In the genomic region with DNA sequence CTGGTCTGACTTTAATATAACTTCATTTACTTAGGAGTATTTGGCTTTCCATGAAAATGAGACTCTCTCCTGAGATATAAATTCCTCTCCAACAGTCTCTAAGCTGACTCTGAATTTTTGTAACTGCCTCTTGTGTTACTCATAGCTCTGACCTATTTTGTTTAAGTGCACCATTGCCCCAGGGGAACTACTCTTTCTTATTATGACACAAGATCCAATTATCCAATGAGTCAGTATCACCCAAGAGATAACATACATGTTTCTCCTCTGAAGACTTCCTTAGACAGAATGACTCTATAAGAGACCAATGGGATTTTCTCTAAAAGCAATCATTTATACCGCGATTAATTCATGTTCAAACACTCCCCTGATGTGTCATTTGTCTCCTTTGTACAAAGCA, we compare ENCODE assay signal across 20 mouse cellular contexts.
"Had no signal": no experiment of that assay in that cellular context is flagged by ENCODE, and none has a peak within 500 bp of the region (broad histone marks: within the 10 kb centered on the region; RNA-seq: fewer than 3 reads in every experiment).

No protein-coding gene starts in this region.

- DNase-seq: kidney, postnatal 25 days; layer of hippocampus, adult 9-11 months; layer of hippocampus, postnatal 36 days; left cerebral cortex, postnatal 4 days; liver, postnatal 0 days; lung, embryonic 14.5 days; thymus, postnatal 25 days had no signal

- H3K4me2 ChIP-seq: limb, embryonic 12.5 days; limb, embryonic 15.5 days; liver, embryonic 11.5 days; lung, embryonic 14.5 days; midbrain, embryonic 12.5 days; midbrain, embryonic 15.5 days; neural tube, embryonic 12.5 days; neural tube, embryonic 15.5 days had no signal

- ATAC-seq: liver, postnatal 0 days; lung, postnatal 0 days; midbrain, embryonic 15.5 days had no signal

- H3K27ac ChIP-seq: kidney, postnatal 0 days; layer of hippocampus, adult 2 months; limb, embryonic 12.5 days; limb, embryonic 15.5 days; liver, embryonic 14.5 days; macrophage; midbrain, embryonic 12.5 days; midbrain, embryonic 15.5 days; neural tube, embryonic 12.5 days; neural tube, embryonic 15.5 days; stomach, postnatal 0 days had no signal

- H3K4me1 ChIP-seq: limb, embryonic 15.5 days; midbrain, embryonic 12.5 days; midbrain, embryonic 15.5 days; neural tube, embryonic 12.5 days; neural tube, embryonic 15.5 days had no signal

- H3K36me3 ChIP-seq: limb, embryonic 12.5 days; limb, embryonic 15.5 days; midbrain, embryonic 12.5 days; midbrain, embryonic 15.5 days; neural tube, embryonic 12.5 days; neural tube, embryonic 15.5 days had no signal

- H3K4me3 ChIP-seq: layer of hippocampus, adult 2 months; limb, embryonic 12.5 days; limb, embryonic 15.5 days; midbrain, embryonic 12.5 days; midbrain, embryonic 15.5 days; neural tube, embryonic 12.5 days; neural tube, embryonic 15.5 days had no signal

- H3K27me3 ChIP-seq: limb, embryonic 15.5 days; midbrain, embryonic 12.5 days; midbrain, embryonic 15.5 days; neural tube, embryonic 12.5 days had no signal

- H3K9ac ChIP-seq: limb, embryonic 12.5 days; limb, embryonic 15.5 days; liver, embryonic 14.5 days; liver, postnatal 0 days; lung, embryonic 14.5 days; midbrain, embryonic 12.5 days; midbrain, embryonic 15.5 days; neural tube, embryonic 12.5 days; neural tube, embryonic 15.5 days had no signal

- H3K9me3 ChIP-seq: limb, embryonic 12.5 days; limb, embryonic 15.5 days; midbrain, embryonic 12.5 days; midbrain, embryonic 15.5 days; neural tube, embryonic 12.5 days; neural tube, embryonic 15.5 days had no signal
